Mouse (Mus musculus) ES-Bruce4 (cell line): ENCODE measurements at regions not wholly inside any gene's neighbourhood (a gene's known extent, or its start where the extent isn't known, plus 50 kb on each side); places are given as distances from the start of the nearest gene placed in this dataset.

ENCODE experiments used
- H3K27ac ChIP-seq: 2 replicates; pipeline ENCODE4 v1.5.1; 2012; ENCODE audit warnings: low read length, inconsistent platforms; ENCODE audit not compliant: insufficient read depth
- H3K27me3 ChIP-seq: 2 replicates; pipeline ENCODE4 v1.6.1; 2012; ENCODE audit warnings: mild to moderate bottlenecking, low read length, inconsistent platforms; ENCODE audit not compliant: control insufficient read depth, poor library complexity, insufficient read depth, severe bottlenecking
- H3K36me3 ChIP-seq: 2 replicates; pipeline ENCODE4 v1.6.1; 2012; ENCODE audit warnings: inconsistent platforms, mild to moderate bottlenecking, low read length, moderate library complexity; ENCODE audit not compliant: control insufficient read depth, poor library complexity, insufficient read depth, severe bottlenecking
- H3K4me1 ChIP-seq: one replicate; pipeline ENCODE4 v1.8.1; 2011; ENCODE audit warnings: low read length; ENCODE audit not compliant: control insufficient read depth, insufficient read depth
- H3K4me3 ChIP-seq: 2 replicates; pipeline ENCODE4 v1.5.1; 2011; ENCODE audit warnings: low read depth, mild to moderate bottlenecking, low read length
- H3K9ac ChIP-seq: 2 replicates; pipeline ENCODE4 v1.6.1; 2012; ENCODE audit warnings: low read depth, mild to moderate bottlenecking, inconsistent platforms; ENCODE audit not compliant: poor library complexity, severe bottlenecking
- H3K9me3 ChIP-seq: replicated peaks from 2 replicates; pipeline ENCODE4 v1.6.1; 2012; ENCODE audit warnings: mild to moderate bottlenecking, low read length, inconsistent platforms; ENCODE audit not compliant: control insufficient read depth, poor library complexity, insufficient read depth, severe bottlenecking
- CTCF ChIP-seq: IDR thresholded peaks from one replicate; pipeline ENCODE4 v1.8.1; 2011; ENCODE audit warnings: low read depth, low read length
- EP300 ChIP-seq: IDR thresholded peaks from 2 replicates; pipeline ENCODE4 v1.6.1; 2011; ENCODE audit warnings: low read depth, low read length; ENCODE audit not compliant: insufficient read depth
- POLR2A ChIP-seq: IDR thresholded peaks from one replicate; pipeline ENCODE4 v1.8.1; 2011; ENCODE audit warnings: low read length; ENCODE audit not compliant: insufficient read depth

DNA sequence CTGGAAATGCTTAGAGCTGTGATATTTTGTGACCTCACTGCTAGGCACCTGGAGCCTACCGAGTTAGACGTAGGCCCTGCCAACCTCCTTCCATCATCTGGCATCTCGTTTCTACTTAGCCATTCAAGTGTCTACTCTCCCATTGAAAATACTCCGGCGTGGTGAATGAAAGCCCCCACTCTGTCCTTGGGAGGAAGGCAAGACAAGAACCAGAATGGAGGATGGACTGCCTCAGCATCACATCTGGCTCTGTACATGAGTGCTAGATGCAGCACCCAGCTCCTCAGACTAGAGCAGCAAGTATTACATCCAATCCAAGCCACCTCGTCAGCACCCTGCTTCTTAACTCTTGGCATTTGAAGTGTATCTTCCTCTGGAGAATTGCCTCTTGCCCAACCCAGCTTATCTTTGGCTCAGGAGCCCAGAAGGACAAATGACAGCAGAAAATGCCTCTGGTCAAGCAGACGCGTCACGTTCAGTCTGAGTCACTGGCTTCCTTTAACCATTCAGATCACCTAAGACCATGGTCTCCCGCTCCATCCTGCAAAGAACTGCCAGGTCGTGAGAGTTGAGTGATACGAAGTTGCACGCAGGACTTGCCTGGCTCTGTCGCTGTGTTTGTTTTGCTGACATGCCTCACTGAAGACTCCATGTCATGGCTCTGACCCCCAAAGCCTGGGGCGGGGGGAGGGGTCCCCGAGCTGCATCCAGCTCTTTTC, 132.3 kb downstream of the Tfap2a start:
- no peaks in the 10 kb centered on the region for H3K27me3 ChIP-seq

DNA sequence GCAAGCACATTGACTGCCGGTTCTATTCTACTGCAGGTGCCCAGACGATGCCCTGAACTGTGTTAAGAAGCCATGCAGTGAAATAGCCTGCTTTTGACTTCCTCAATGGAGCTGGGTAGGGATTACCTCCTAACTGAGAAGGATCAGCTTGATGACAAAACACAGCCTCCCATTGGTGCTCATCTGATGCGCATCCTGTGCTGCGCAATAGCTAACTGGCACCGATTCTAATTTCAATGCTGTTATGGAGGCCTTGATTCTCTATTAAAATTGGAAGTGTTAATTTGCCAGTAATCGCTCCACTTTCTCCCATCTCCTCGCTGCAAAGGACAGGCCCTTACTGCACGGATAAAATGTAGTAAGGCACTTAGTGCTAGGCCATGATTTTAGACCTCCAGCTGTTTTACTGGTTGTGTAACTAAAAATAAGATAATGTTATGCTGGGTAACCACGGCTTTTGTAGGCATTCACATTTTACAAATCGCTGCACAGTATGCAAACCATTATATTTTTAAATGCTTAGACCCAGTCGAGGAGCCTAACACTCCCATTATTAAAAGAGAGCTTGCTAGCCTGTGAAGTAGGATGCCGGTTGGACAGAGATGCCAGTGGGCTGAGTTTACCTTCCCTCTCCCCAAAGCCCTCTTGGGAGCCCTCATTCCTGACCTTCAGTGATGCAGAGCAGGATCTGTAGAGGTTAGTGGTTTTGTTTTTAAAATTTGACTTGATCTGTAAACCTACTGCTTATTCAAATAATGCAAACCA, 163.0 kb downstream of the Tfap2a start:
- H3K4me3 ChIP-seq, result no peak overlapping the region
- no peak overlapping the region for H3K9ac ChIP-seq
- H3K9me3 ChIP-seq, result no peaks in the 10 kb centered on the region
- H3K27me3 ChIP-seq, result no peaks in the 10 kb centered on the region
- no peak overlapping the region for H3K27ac ChIP-seq
- no peaks in the 10 kb centered on the region for H3K36me3 ChIP-seq
- TF ChIP-seq POLR2A, result no peak
- no peak for TF ChIP-seq EP300
- no peak for TF ChIP-seq CTCF
- H3K4me1 ChIP-seq, result no peaks in the 10 kb centered on the region

More for the DNA sequence above, 132.3 kb downstream of the Tfap2a start:
- TF ChIP-seq EP300 (no peak), POLR2A (no peak), CTCF (no peak)
- Histone ChIP-seq H3K36me3 (no peaks in the 10 kb centered on the region), H3K4me3 (no peak overlapping the region), H3K9me3 (peaks cover 6% of the 10 kb centered on the region; the same call in 1 of the 2 replicates), H3K9ac (no peak overlapping the region), H3K4me1 (no peaks in the 10 kb centered on the region), H3K27ac (no peak overlapping the region)

DNA sequence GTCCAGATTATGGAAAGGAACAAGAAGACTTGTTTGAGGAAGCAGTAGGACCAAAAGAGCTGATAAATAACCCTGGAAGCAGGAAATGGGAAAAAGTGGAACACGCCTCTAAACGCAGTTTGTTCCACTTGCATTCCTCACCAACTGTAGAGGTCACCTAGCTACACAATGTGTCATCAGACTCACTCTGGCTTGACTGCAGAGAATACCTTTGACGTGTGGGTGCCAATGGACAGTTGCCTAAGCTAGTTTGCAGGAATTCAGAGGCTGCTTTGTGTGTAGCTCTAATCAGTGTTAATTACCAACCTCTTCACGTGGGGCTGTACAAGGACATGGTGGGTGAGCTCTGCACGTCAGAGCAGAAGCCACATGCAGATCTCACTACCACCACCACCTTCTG, 168.7 kb downstream of the Tfap2a start:
- H3K9ac ChIP-seq, result no peak overlapping the region
- no peaks in the 10 kb centered on the region for H3K4me1 ChIP-seq
- H3K27ac ChIP-seq, result no peak overlapping the region
- no peaks in the 10 kb centered on the region for H3K27me3 ChIP-seq
- no peak overlapping the region for H3K4me3 ChIP-seq
- no peak for TF ChIP-seq EP300
- no peak for TF ChIP-seq CTCF
- no peaks in the 10 kb centered on the region for H3K36me3 ChIP-seq
- H3K9me3 ChIP-seq, result no peaks in the 10 kb centered on the region

DNA sequence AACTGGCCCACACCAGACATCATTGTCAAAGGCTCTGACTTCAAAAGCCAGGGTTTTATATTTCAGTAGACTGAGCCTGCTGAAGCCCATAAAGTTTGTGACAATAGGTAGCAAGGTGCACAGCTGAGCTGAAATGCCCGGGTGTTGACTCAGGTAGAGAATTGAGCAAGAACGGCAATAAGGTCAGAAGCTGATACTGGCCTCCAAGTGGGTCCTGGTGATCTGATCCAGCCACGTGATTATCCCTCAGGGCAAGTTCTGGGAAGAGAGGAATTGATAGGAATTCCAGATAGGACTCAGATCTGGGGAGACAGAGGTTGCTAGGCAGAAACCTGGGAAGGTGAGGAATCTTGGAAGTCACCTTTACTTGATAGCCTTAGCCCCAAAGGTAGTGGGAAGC, 170.4 kb downstream of the Tfap2a start:
- Histone ChIP-seq H3K4me1 (no peaks in the 10 kb centered on the region), H3K9ac (no peak overlapping the region), H3K36me3 (no peaks in the 10 kb centered on the region), H3K27me3 (no peaks in the 10 kb centered on the region), H3K4me3 (no peak overlapping the region), H3K27ac (no peak overlapping the region), H3K9me3 (no peaks in the 10 kb centered on the region)
- TF ChIP-seq EP300 (no peak), CTCF (no peak), POLR2A (no peak)

DNA sequence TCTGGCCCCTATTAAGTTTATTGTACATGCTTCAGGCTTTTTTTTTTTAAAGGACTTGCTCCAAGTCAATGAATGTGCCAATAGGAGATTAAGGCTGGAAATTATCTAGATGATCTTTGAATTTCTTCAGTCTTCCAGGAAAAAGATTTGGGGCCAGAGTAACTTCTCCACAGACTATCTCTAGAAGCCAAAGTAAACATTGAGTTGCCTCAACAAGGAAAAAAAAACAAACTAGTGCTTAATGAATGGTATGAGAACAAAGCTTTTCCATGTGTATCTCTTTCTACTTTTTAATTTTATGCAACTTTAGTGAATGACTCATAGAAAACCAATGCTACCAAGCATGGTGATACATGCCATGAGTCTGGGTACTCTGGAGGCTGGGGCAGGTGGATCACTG, 173.8 kb downstream of the Tfap2a start:
- H3K4me1 ChIP-seq, result no peaks in the 10 kb centered on the region
- H3K9ac ChIP-seq, result no peak overlapping the region
- no peak overlapping the region for H3K4me3 ChIP-seq
- no peaks in the 10 kb centered on the region for H3K36me3 ChIP-seq
- H3K27ac ChIP-seq, result no peak overlapping the region
- TF ChIP-seq POLR2A (no peak), EP300 (no peak), CTCF (no peak)
- no peaks in the 10 kb centered on the region for H3K9me3 ChIP-seq
- no peaks in the 10 kb centered on the region for H3K27me3 ChIP-seq

DNA sequence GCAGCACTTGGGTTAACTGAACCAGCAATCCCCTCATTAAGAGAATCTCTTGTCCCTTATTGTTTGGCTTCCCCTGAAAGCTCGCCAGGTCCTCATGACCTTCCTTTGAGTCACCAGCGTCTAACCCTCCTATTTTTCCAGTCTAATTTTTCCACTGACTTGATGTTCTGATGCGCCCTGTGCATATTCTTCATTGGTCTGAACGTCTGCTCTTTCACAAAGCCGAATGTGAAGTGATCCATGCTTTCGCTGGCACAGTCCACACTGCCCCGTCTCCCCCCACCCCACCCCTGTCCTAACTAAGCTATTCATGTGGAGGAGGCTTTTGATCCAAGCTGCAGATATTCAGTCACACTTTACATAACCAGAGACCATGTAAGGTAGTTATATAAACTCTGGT, 183.8 kb downstream of the Tfap2a start:
- Histone ChIP-seq H3K27me3 (no peaks in the 10 kb centered on the region), H3K9ac (no peak overlapping the region)

More for the DNA sequence above, 183.8 kb downstream of the Tfap2a start:
- H3K4me1 ChIP-seq, result no peaks in the 10 kb centered on the region
- no peak overlapping the region for H3K27ac ChIP-seq
- H3K36me3 ChIP-seq, result no peaks in the 10 kb centered on the region
- no peaks in the 10 kb centered on the region for H3K9me3 ChIP-seq
- H3K4me3 ChIP-seq, result no peak overlapping the region
- TF ChIP-seq CTCF (no peak), POLR2A (no peak), EP300 (no peak)
